Mouse (Mus musculus) limb, embryonic 10.5 days (tissue): ENCODE measurements around the gene Slc12a6. TPM values are rescaled to one million over a fixed set of nuclear protein-coding genes. Genes with fewer than 3 reads are reported as not detected.
A peak's percentile ranks its signal among the peaks of the same experiment; 100 is the strongest.

Experiments used
- DNase-seq: peaks from one replicate; pipeline ENCODE4 v3.0.0-alpha.2; 2017; ENCODE audit warnings: low spot score
- H3K27ac ChIP-seq: fragments of 300-500 bp; sonication (generic); 2 replicates; pipeline ENCODE4 v1.5.1; 2016; ENCODE audit warnings: mild to moderate bottlenecking
- H3K27me3 ChIP-seq: fragments of 300-500 bp; sonication (generic); 2 replicates; pipeline ENCODE4 v1.6.1; 2016; ENCODE audit warnings: low read depth, mild to moderate bottlenecking; ENCODE audit not compliant: poor library complexity, severe bottlenecking
- H3K36me3 ChIP-seq: fragments of 300-500 bp; sonication (generic); 2 replicates; pipeline ENCODE4 v1.6.1; 2016; ENCODE audit warnings: mild to moderate bottlenecking, moderate library complexity
- H3K4me1 ChIP-seq: fragments of 300-500 bp; sonication (generic); 2 replicates; pipeline ENCODE4 v1.6.1; 2016
- H3K4me3 ChIP-seq: fragments of 300-500 bp; sonication (generic); 2 replicates; pipeline ENCODE4 v1.5.1; 2016; ENCODE audit warnings: mild to moderate bottlenecking, moderate library complexity
- H3K9me3 ChIP-seq: fragments of 300-500 bp; sonication (generic); replicated peaks from 2 replicates; pipeline ENCODE4 v1.6.1; 2016; ENCODE audit warnings: mild to moderate bottlenecking
- WGBS: fragments of 180-500 bp; shearing (Covaris S2); methylation state at CpG from one replicate; pipeline ENCODE4 v1.1.7; 2016; 5-methylcytosine and 5-hydroxymethylcytosine counted together
- polyA plus RNA-seq: library from polyadenylated mRNA; unstranded; fragments of >200 nt; fragmentation: Nextera tagmentation; extraction: Ambion mirVana; gene quantifications from 2 replicates; pipeline ENCODE4 v1.2.1, GENCODE M21; 2016

Slc12a6 gene
- polyA plus RNA-seq, 1 experiment from 2014 or later, result 7.4 TPM

DNA sequence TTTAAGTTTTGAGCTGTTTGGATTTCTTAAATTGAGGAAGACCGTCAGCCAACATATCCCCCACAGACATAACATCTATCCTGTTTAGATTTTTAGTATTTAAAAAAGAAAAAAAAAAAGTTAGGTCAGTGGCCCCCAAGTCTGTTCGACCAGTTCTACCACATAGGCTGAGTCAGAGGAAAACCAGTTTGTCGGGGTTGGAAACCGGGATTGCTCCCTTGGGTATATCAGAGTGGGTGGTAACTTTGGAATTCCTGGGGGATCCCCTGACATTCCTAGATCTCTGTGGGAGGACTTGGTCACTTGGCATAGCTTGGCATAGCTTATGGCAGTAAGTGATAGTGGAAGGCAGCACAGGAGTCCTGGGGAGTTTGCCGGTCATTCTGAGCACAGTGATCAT is 20.3 kb upstream of the Slc12a6 start:
- H3K27me3 ChIP-seq, result no peaks in the 10 kb centered on the region
- no peaks in the 10 kb centered on the region for H3K9me3 ChIP-seq
- peaks cover 34% of the 10 kb centered on the region for H3K36me3 ChIP-seq
- no peak overlapping the region for H3K27ac ChIP-seq
- peaks cover 17% of the 10 kb centered on the region for H3K4me1 ChIP-seq
- WGBS, result 90% methylated on average over 5 of the region's 5 CpGs
- DNase-seq, result no peak
- H3K4me3 ChIP-seq, result no peak overlapping the region

GRCm38 (mm10) chr2:112246193-112246592 is 19.4 kb upstream of the Slc12a6 start:
- H3K27me3 ChIP-seq, result no peaks in the 10 kb centered on the region
- WGBS, result 96% methylated on average over 6 of the region's 6 CpGs

GRCm38 (mm10) chr2:112247323-112247722 is 18.3 kb upstream of the Slc12a6 start:
- no peak overlapping the region for H3K4me3 ChIP-seq
- no peak for DNase-seq
- 90% methylated on average over 10 of the region's 10 CpGs for WGBS

More at GRCm38 (mm10) chr2:112246193-112246592, 19.4 kb upstream of the Slc12a6 start:
- H3K4me3 ChIP-seq, result no peak overlapping the region
- H3K4me1 ChIP-seq, result peaks cover 8% of the 10 kb centered on the region
- no peak for DNase-seq
- no peak overlapping the region for H3K27ac ChIP-seq
- peaks cover 34% of the 10 kb centered on the region for H3K36me3 ChIP-seq
- no peaks in the 10 kb centered on the region for H3K9me3 ChIP-seq

GRCm38 (mm10) chr2:112249780-112250453 is 15.7 kb upstream of the Slc12a6 start:
- Histone ChIP-seq H3K36me3 (peaks cover 19% of the 10 kb centered on the region), H3K4me3 (no peak overlapping the region), H3K27ac (no peak overlapping the region), H3K9me3 (no peaks in the 10 kb centered on the region), H3K4me1 (peaks cover 3% of the 10 kb centered on the region; the same call in 1 of the 2 replicates), H3K27me3 (no peaks in the 10 kb centered on the region)
- no peak for DNase-seq
- WGBS, result 92% methylated on average over 10 of the region's 10 CpGs

More at GRCm38 (mm10) chr2:112247323-112247722, 18.3 kb upstream of the Slc12a6 start:
- Histone ChIP-seq H3K4me1 (peaks cover 9% of the 10 kb centered on the region), H3K36me3 (peaks cover 34% of the 10 kb centered on the region), H3K27me3 (no peaks in the 10 kb centered on the region), H3K9me3 (no peaks in the 10 kb centered on the region), H3K27ac (no peak overlapping the region)

GRCm38 (mm10) chr2:112254675-112255515 is 10.7 kb upstream of the Slc12a6 start:
- H3K9me3 ChIP-seq, result no peaks in the 10 kb centered on the region
- H3K27me3 ChIP-seq, result no peaks in the 10 kb centered on the region
- H3K4me1 ChIP-seq, result peaks cover 3% of the 10 kb centered on the region; the same call in 1 of the 2 replicates
- no peaks in the 10 kb centered on the region for H3K36me3 ChIP-seq
- no peak overlapping the region for H3K4me3 ChIP-seq
- H3K27ac ChIP-seq, result no peak overlapping the region
- WGBS, result 81% methylated on average over 7 of the region's 7 CpGs
- no peak for DNase-seq

GRCm38 (mm10) chr2:112259241-112259962 is 6.2 kb upstream of the Slc12a6 start, which contains the start of gene Nutm1:
TSS of gene Nutm1 (minus strand) at chr2:112259291.
- DNase-seq, result no peak
- 81% methylated on average over 10 of the region's 10 CpGs for WGBS
- Histone ChIP-seq H3K36me3 (peaks cover 4% of the 10 kb centered on the region; the same call in 1 of the 2 replicates), H3K27ac (no peak within 1 kb of the TSS), H3K4me3 (no peak within 1 kb of the TSS), H3K4me1 (peaks cover 7% of the 10 kb centered on the region), H3K27me3 (no peaks in the 10 kb centered on the region), H3K9me3 (no peaks in the 10 kb centered on the region)

DNA sequence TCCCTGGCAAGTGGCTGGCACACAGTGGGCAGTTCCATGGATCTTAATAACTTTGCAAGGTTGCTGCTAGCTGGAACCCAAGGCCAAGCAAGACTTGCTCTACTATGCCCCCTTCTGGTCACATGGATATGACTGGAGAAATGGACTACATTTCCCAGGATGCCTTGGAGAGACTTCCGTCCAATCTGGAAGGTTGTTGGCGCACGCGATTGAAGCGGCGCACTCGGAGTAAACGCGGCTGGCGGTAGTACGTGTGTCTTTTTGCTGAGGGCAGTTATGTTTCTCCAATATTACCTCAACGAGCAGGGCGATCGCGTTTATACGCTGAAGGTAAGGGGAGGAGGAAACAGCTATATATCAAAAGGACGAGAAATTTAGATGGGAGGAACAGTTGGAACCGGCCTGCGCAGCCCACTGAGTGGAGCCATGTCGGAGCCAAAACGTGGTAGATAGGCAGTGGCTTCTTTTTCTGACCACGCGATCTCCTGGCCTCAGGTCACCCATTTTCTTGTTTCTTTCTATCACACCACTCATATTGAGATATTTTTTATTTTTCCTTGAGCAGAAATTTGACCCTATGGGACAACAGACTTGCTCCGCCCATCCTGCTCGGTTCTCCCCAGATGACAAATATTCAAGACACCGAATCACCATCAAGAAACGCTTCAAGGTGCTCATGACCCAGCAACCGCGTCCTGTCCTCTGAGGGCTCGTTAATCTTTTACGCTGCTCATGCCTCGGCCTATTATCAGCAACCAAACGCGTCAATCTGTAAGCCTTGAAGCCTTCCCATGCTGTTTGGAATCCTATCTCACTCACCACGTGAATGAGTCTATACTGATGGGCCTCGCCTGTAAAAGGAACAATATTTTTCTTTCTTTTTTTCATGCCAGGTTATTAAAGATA is 3.6 kb upstream of the Slc12a6 start, which contains the start of gene Nop10:
Gene Nop10, plus strand, starts transcription at position 179 of the 906 bp plus-strand sequence.
- no peaks in the 10 kb centered on the region for H3K27me3 ChIP-seq
- H3K4me1 ChIP-seq, result peaks cover 22% of the 10 kb centered on the region
- WGBS, result under 1% methylated on average over 36 of the region's 36 CpGs
- H3K4me3 ChIP-seq, result peak within 1 kb of the TSS; percentile 70
- peaks cover 4% of the 10 kb centered on the region; the same call in 1 of the 2 replicates for H3K36me3 ChIP-seq
- peak within 1 kb of the TSS; percentile 86 for H3K27ac ChIP-seq
- no peaks in the 10 kb centered on the region for H3K9me3 ChIP-seq
- DNase-seq, result peak; percentile 82

DNA sequence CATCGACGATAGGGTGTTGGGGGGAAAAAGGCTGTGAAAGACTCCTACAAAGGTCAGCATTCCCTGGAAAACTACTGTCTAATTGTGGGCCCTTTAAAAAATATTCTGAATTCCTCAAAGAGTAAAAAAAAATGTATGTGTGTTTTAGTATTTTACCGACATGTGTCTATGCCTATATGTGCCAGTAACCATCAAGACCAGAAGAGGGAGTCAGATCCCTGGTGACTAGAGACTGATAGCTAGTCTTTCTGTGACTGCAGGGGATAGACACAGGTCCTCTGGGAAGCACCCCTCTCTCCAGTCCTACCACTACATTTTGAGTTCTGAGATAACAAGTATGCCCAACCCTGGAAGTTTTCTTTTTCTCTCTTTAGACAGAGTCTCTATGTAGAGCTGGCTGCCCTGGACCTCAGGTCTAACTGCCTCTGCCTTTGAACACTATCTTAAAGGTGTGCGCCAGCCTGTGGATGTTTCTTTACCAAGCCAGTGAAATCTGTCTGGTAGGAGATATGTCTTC is 2.8 kb upstream of the Slc12a6 start:
- peaks cover 27% of the 10 kb centered on the region for H3K4me1 ChIP-seq
- WGBS, result 39% methylated on average over 4 of the region's 4 CpGs
- H3K36me3 ChIP-seq, result peaks cover 4% of the 10 kb centered on the region; the same call in 1 of the 2 replicates
- H3K27me3 ChIP-seq, result no peaks in the 10 kb centered on the region
- no peaks in the 10 kb centered on the region for H3K9me3 ChIP-seq
- peak overlapping the region; percentile 70 for H3K4me3 ChIP-seq
- no peak for DNase-seq
- peak overlapping the region; percentile 86; the same call in 1 of the 2 replicates for H3K27ac ChIP-seq

GRCm38 (mm10) chr2:112264364-112264763 is 1.3 kb upstream of the Slc12a6 start:
- H3K27ac ChIP-seq, result no peak overlapping the region
- H3K4me1 ChIP-seq, result peaks cover 27% of the 10 kb centered on the region
- peaks cover 4% of the 10 kb centered on the region; the same call in 1 of the 2 replicates for H3K36me3 ChIP-seq
- no peak for DNase-seq
- H3K9me3 ChIP-seq, result no peaks in the 10 kb centered on the region
- H3K27me3 ChIP-seq, result no peaks in the 10 kb centered on the region
- no peak overlapping the region for H3K4me3 ChIP-seq
- 85% methylated on average over 4 of the region's 4 CpGs for WGBS

- Histone ChIP-seq H3K36me3 (peaks cover 4% of the 10 kb centered on the region; the same call in 1 of the 2 replicates), H3K9me3 (no peaks in the 10 kb centered on the region), H3K27me3 (no peaks in the 10 kb centered on the region), H3K4me1 (peaks cover 27% of the 10 kb centered on the region), H3K4me3 (peak within 1 kb of the TSS; percentile 72), H3K27ac (peak within 1 kb of the TSS; percentile 91)
- WGBS, result 2% methylated on average over 11 of the region's 11 CpGs
- DNase-seq, result no peak
Observed at GRCm38 (mm10) chr2:112266242-112266592, 592 bp downstream of the Slc12a6 start, which contains the start of gene Gm21985. TSS of gene Gm21985 (plus strand) at chr2:112266314.

GRCm38 (mm10) chr2:112266780-112267179 is 1.2 kb downstream of the Slc12a6 start:
- peak overlapping the region; percentile 72 for H3K4me3 ChIP-seq
- no peaks in the 10 kb centered on the region for H3K9me3 ChIP-seq
- DNase-seq, result no peak
- 48% methylated on average over 10 of the region's 10 CpGs for WGBS
- H3K36me3 ChIP-seq, result peaks cover 4% of the 10 kb centered on the region; the same call in 1 of the 2 replicates
- no peak overlapping the region for H3K27ac ChIP-seq
- H3K27me3 ChIP-seq, result no peaks in the 10 kb centered on the region
- peaks cover 27% of the 10 kb centered on the region for H3K4me1 ChIP-seq
